Mouse (Mus musculus) frontal cortex, postnatal 25 days (tissue): ENCODE measurements at regions not wholly inside any gene's neighbourhood (a gene's known extent, or its start where the extent isn't known, plus 50 kb on each side); places are given as distances from the start of the nearest gene placed in this dataset.
A peak's percentile ranks its signal among the peaks of the same experiment; 100 is the strongest.
"Not testable (repeated sequence)": the region's sequence is repeated elsewhere in the genome, so short reads cannot be mapped to it uniquely, and the experiment has no call there.

Experiments
- DNase-seq, 2 experiments: peaks; one replicate each; pipeline ENCODE4 v3.0.0; 2022; ENCODE audit warnings: low spot score in 2 of 2

- DNase-seq: no peak
Measured at GRCm38 (mm10) chr8:88064414-88065110, 54.0 kb upstream of the Cnep1r1 start.

GRCm38 (mm10) chr8:88059107-88059506 is 59.5 kb upstream of the Cnep1r1 start:
- not testable (repeated sequence) for DNase-seq

DNA sequence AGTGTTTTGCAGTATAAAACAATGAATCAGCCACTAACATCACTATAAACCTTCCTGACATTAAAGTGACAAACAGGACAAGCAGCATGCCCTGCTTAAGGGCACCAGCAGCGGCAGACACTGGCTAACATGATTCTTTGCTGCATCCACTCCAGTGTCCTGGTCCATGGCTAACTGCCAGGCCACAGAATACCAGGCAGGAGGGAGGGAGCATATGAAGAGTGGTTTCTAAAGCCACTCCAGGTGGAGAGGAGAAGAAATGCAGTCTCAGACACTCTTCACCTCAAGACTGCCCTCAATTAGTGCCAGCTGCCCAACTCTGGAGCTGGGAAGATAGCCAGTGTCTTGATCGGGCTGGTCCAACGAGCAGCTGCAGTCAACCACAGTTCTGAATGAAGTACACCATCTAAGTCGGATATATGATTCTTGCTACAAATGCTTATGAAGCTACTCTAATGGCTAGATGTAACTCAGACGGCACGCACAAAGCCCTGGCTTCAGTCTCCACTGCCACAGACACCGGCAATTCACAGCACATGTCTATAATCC is 60.8 kb upstream of the Cnep1r1 start:
- DNase-seq: no peak

DNA sequence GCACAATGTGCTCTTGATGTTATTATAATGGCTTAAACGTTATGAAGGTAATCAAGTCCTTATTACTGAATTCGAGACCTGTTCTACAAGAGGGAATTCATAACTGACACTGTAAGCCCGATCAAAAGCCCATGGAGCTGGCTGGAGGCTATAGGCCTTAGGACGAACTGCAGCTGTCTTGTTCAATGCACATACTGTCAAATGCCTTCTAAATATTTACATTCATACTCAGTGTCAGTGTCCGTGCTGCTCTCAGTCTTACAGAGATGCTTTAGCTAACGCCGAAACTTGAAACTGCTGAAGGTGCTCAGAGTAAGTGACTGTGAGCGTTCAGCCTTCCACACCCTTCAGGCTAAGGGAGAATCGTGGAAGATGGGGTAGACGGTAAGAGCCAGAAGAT is 67.9 kb upstream of the Cnep1r1 start:
- no peak for DNase-seq

GRCm38 (mm10) chr8:88049091-88049490 is 69.5 kb upstream of the Cnep1r1 start:
- no peak for DNase-seq

DNA sequence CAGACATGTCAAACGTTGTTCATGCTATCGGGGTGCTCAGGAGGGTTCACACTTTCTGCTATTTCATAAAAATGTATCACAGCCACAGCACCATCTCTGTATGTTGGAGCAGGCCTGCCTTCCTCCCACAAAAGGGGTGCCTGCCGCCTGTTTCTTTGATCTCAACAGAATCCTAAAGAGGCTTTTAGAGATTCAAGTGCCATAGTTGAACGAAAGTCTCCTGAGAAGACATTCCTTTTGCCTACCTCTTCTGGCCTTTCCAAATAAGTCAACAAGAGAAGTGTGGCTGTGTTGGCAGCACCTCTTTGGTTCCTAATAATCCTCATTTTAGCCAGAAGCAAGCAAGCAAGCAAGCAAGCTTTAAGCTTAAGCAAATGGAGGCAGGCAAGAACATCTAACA is 72.6 kb upstream of the Cnep1r1 start:
- no peak for DNase-seq

GRCm38 (mm10) chr8:88039286-88039685 is 79.3 kb upstream of the Cnep1r1 start:
- no peak for DNase-seq

- DNase-seq: no peak
Measured at GRCm38 (mm10) chr8:88037994-88038393, 78.6 kb upstream of the Zfp423 start.

DNA sequence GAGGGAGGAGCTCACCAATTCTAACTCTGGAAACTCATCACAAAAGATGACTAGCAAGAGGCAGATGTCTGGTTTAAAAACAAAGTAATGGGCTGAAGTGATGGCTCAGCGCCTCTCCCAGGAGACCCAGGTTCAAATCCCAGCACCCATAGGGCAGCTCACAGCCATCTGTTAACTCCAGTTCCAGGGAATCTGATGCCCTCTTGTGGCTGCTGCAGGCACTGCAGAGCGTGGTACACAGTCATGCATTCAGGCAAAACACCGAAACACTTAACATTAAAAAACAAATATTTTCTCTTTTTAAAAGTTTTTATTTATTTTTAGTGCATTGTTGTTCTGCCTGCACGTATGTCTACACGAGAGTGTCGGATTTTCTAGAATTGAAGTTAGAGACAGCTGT is 73.7 kb upstream of the Zfp423 start:
- no peak for DNase-seq

- no peak for DNase-seq
Measured at GRCm38 (mm10) chr8:88024496-88024895, 65.1 kb upstream of the Zfp423 start.

DNA sequence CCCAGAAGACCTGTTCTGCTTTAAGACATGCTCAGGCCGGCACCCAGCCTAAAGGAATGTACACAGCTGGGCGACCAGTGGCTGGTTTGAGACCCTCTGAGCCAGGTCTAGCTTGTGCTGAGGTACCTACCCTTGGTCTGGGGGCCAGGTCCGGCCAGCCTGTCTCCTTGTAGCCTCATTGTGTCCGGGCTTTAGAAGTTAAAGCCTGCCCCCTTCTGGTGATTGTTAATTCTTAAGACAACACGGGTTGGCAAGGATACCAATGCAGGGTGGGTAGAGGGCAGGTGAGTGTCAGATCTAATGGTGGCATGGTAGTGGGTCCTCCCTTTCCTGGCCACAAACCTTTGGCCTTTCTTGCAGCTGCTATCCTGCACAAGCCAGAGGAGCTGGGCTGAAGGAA is 64.0 kb upstream of the Zfp423 start:
- peak in 1 of 2 experiments; percentile 10 for DNase-seq

GRCm38 (mm10) chr8:88022776-88023385 is 63.5 kb upstream of the Zfp423 start:
- no peak for DNase-seq

DNA sequence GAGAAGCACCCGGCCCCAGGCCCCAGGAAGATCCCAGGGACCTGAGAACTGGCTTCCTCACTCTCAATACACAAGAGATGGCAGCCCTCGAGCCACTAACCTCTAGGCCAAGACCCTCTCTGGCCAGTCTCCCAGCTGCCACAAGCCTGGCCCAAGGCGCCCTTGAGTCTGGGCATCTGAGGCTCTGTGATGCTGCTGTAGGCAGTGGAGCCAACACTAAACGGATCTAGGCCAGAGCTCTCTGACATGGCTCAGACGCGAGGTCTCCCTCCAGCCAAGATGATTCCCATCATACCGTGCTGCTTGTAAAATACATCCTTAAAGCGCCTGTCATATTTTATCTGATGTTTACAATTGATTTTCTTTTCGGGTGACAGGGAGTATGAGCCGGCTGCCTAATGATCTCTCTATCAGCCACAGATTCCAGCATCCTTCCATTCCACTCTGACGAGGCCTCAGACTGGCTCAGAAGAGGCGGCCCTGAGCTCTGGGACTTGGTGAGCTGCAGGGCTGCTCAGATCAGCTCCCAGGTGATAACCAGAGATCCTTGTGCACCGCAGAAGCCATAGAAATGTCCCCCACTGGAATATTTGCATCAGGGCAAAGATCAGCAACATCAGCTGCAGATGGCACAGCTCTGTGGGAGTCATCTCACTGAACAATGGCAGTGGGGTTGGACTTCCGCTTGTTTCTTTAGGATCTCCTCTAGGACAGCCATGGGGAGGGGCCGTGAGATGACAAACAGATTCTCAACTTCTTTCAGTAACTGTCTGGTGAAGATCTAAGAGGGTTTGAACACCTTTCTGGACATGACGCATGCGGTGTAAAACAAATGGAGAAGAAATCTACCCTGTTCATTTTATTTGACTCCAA is 60.1 kb upstream of the Zfp423 start:
- DNase-seq: no peak

- no peak for DNase-seq
Measured at GRCm38 (mm10) chr8:88018494-88018893, 59.1 kb upstream of the Zfp423 start.

DNA sequence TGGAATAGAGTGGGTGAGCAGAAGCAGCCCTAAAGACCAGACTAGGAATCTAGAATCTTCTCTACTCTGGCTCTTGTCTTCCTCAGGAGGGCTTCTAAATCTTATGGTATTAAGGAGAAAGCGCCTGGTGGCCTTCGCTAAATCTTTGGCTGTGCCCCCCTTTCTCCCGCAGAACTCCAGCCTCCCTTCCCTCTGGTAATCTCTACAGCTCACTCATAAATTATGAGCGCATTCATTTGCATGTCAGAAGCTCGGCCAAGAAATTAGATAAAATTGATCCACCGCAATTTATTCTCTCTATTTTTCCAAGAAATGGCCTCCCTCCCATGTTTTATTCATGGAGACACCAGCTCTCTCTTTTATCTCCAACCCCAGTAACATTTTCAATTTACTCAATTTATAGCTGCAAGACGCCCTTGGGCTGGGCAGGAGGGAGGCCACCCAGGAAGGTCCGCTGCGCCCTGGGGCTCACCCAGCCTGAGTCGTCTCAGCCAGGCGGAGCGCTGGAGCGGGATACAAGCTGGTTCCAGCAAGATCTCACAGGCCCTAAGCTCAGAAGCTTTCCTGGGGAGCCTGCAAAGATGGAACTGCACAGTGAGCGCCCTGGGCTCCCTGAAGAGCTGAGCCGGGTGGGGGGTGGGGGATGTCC is 52.9 kb upstream of the Zfp423 start:
- no peak for DNase-seq

DNA sequence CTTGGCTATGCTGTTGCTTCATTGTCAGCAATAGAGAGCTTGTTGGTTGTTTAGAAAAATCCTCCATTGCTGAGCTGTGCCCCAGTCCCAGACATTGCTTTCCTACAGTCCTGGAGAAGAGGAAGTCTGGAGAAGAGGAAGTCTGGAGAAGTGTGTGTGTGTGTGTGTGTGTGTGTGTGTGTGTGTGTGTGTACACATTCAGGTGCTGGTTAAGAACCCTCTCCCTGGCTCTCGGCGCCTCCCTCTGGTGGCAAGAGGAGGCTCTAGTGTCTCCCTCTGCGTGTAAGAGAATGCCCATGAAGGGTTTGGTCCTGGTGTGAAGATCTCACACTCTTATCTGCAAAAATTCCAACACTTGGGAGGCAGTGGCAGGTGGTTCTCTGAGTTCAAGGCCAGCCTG is 51.2 kb upstream of the Zfp423 start:
- peak in 1 of 2 experiments; percentile 3 for DNase-seq

- no peak for DNase-seq
Measured at GRCm38 (mm10) chr8:88009878-88010277, 50.5 kb upstream of the Zfp423 start.
